Mouse (Mus musculus) cerebellum, adult 2 months (tissue): ENCODE measurements around the gene Ctdsp1.

Experiments used
- CTCF ChIP-seq: fragments of 200-500 bp; IDR thresholded peaks from 2 replicates; pipeline ENCODE4 v1.5.1; 2011; ENCODE audit warnings: low read depth, mild to moderate bottlenecking, control low read depth, low read length, moderate library complexity, borderline replicate concordance; ENCODE audit not compliant: insufficient read depth
- POLR2A ChIP-seq: fragments of 200-500 bp; IDR thresholded peaks from 2 replicates; pipeline ENCODE4 v1.6.1; 2011; ENCODE audit warnings: low read length, control low read depth, borderline replicate concordance; ENCODE audit not compliant: insufficient read depth

DNA sequence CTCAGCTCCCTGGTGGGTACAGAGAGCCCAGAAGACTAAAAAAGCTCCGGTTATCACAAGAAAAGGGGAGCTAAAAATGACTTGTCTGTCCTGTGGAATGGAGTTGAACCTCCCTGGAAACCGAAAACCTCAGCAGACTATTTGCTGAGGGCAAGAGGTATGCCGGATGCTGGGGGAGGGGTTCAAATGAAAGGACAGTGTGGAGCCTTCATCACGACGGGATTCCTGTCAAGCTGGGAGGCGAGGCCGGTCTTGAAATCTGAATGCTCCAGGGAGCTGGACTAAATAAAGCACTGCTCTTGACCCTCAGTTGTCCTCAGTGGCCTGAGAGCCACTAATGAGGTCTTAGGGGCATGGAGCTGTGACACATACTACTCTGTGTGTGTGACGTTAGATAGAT, 31.8 kb downstream of the Ctdsp1 start:
- TF ChIP-seq POLR2A, result no peak
- no peak for TF ChIP-seq CTCF
